Mouse (Mus musculus): Measurements from ENCODE around the gene Pdpk1.

DNA sequence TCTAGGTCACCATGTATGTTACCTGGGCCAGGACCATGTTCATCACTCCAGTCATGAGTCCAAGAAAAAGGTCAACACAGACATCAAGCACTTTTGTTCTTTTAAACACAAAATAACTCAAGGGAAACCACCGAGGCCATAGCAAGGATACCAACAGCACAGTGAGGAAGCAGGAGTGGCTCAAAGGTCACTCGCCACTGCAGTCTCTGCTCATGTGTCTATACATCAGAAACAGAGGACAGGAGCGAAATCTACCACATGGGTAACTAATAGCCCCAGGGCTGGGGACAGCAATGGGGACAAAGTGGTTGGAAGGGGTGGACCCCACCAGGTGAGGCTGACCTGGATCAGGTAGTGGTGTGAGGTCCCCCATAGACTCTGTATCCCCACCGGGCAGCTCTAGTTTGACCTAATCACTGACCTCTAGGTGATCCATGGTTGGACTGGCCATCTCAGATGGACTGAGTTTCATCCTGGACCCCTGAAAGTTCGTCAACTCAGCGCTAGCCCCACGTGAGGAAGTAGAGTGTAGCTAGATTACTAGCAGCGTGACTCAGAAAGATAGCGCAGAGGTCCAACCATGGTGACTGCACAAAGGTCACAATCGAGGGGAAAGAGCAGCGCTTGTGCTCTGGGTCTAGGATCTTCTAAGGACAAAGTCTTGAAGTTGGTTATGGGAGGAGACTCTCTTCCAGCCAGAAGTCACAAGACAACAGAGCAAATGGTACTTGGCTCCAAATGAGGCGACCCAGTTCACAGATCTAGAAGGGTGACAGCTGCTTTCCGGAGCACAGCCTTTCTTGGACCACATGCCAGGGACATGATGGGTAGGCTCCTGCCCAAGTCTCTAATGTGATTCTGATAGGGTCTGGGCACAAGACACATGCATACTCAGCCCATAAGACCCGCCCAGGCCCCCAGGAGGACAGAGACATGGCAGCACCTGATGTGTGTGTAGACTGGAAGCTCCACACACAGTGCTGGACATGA is 93.8 kb downstream of the Pdpk1 start:
- TF ChIP-seq CTCF (IDR thresholded peaks at IDR 0.05; ENCODE audit: borderline replicate concordance, insufficient read depth, low read length) (no peak), POLR2A (IDR thresholded peaks at IDR 0.05; ENCODE audit: low read depth, low read length) (no peak)
